Mouse (Mus musculus): ENCODE measurements around the gene Cyp3a11. TPM values are rescaled to one million over a fixed set of nuclear protein-coding genes. Genes with fewer than 3 reads are reported as not detected.
"Not testable (repeated sequence)": the region's sequence is repeated elsewhere in the genome, so short reads cannot be mapped to it uniquely, and the experiment has no call there.

The Cyp3a11 gene
- total RNA-seq (2014; fragmentation: Nextera tagmentation) (not detected in 2 replicates), total RNA-seq (2017) (0.06 and 0.11 TPM in 2 replicates), polyA plus RNA-seq (2012) (not detected in 2 replicates)

- H3K4me3 ChIP-seq (ENCODE audit: low read depth, low read length), result no peak within 1 kb of the TSS
- TF ChIP-seq GATA2 (IDR thresholded peaks at IDR 0.05; ENCODE audit: borderline replicate concordance, low read depth, low read length), result no peak
- no peak for TF ChIP-seq CTCF (IDR thresholded peaks at IDR 0.05; ENCODE audit: low read depth, low read length)
- TF ChIP-seq TAL1 (conservative IDR thresholded peaks at IDR 0.05; ENCODE audit: low read depth, low read length), result no peak
- no peak for TF ChIP-seq POLR2AphosphoS5 (IDR thresholded peaks at IDR 0.05; ENCODE audit: insufficient replicate concordance, low read depth, low read length)
- TF ChIP-seq GATA1 (IDR thresholded peaks at IDR 0.05; ENCODE audit: borderline replicate concordance, low read length), result no peak
- H3K27me3 ChIP-seq (ENCODE audit: insufficient read depth, low read length), result no peaks in the 10 kb centered on the region
- no peaks in the 10 kb centered on the region for H3K4me1 ChIP-seq (ENCODE audit: insufficient read depth, low read depth, low read length)
- DNase-seq (ENCODE audit: low spot score), result no peak
- peaks cover 8% of the 10 kb centered on the region for H3K9me3 ChIP-seq (replicated peaks)
- ATAC-seq (ENCODE audit: extremely low read depth, insufficient number of reproducible peaks, low FRiP score, poor library complexity, severe bottlenecking), result no peak
- no peaks in the 10 kb centered on the region for H3K36me3 ChIP-seq (replicated peaks)
These were observed at the start of gene Cyp3a11 for GRCm38 (mm10) chr5:145879688-145880087. Cyp3a11 (minus strand) TSS chr5:145879964.

GRCm38 (mm10) chr5:145912912-145913311 lies 33.1 kb upstream of the Cyp3a11 start:
- Histone ChIP-seq H3K36me3 (replicated peaks) (no peaks in the 10 kb centered on the region), H3K4me1 (ENCODE audit: insufficient read depth, low read depth, low read length) (no peaks in the 10 kb centered on the region), H3K27me3 (ENCODE audit: insufficient read depth, low read length) (no peaks in the 10 kb centered on the region), H3K4me3 (ENCODE audit: low read depth, low read length) (no peak overlapping the region), H3K9me3 (replicated peaks) (peaks cover 16% of the 10 kb centered on the region)
- no peak for TF ChIP-seq GATA2 (IDR thresholded peaks at IDR 0.05; ENCODE audit: borderline replicate concordance, low read depth, low read length)
- no peak for TF ChIP-seq POLR2AphosphoS5 (IDR thresholded peaks at IDR 0.05; ENCODE audit: insufficient replicate concordance, low read depth, low read length)
- no peak for TF ChIP-seq GATA1 (IDR thresholded peaks at IDR 0.05; ENCODE audit: borderline replicate concordance, low read length)
- no peak for TF ChIP-seq TAL1 (conservative IDR thresholded peaks at IDR 0.05; ENCODE audit: low read depth, low read length)
- TF ChIP-seq CTCF (IDR thresholded peaks at IDR 0.05; ENCODE audit: low read depth, low read length), result no peak
- ATAC-seq (ENCODE audit: extremely low read depth, insufficient number of reproducible peaks, low FRiP score, poor library complexity, severe bottlenecking), result no peak
- DNase-seq (ENCODE audit: low spot score), result no peak

GRCm38 (mm10) chr5:145911781-145912180 lies 32.0 kb upstream of the Cyp3a11 start:
- Histone ChIP-seq H3K4me1 (ENCODE audit: insufficient read depth, low read depth, low read length) (no peaks in the 10 kb centered on the region), H3K27me3 (ENCODE audit: insufficient read depth, low read length) (no peaks in the 10 kb centered on the region), H3K9me3 (replicated peaks) (peaks cover 22% of the 10 kb centered on the region), H3K4me3 (ENCODE audit: low read depth, low read length) (no peak overlapping the region), H3K36me3 (replicated peaks) (no peaks in the 10 kb centered on the region)
- no peak for ATAC-seq (ENCODE audit: extremely low read depth, insufficient number of reproducible peaks, low FRiP score, poor library complexity, severe bottlenecking)
- no peak for DNase-seq (ENCODE audit: low spot score)
- TF ChIP-seq TAL1 (conservative IDR thresholded peaks at IDR 0.05; ENCODE audit: low read depth, low read length) (no peak), GATA1 (IDR thresholded peaks at IDR 0.05; ENCODE audit: borderline replicate concordance, low read length) (no peak), CTCF (IDR thresholded peaks at IDR 0.05; ENCODE audit: low read depth, low read length) (no peak), GATA2 (IDR thresholded peaks at IDR 0.05; ENCODE audit: borderline replicate concordance, low read depth, low read length) (no peak), POLR2AphosphoS5 (IDR thresholded peaks at IDR 0.05; ENCODE audit: insufficient replicate concordance, low read depth, low read length) (no peak)

- DNase-seq (ENCODE audit: low spot score); H3K4me3 ChIP-seq (ENCODE audit: low read depth, low read length); H3K27me3 ChIP-seq (ENCODE audit: insufficient read depth, low read length); ATAC-seq (ENCODE audit: extremely low read depth, insufficient number of reproducible peaks, low FRiP score, poor library complexity, severe bottlenecking); H3K36me3 ChIP-seq (replicated peaks); H3K4me1 ChIP-seq (ENCODE audit: insufficient read depth, low read depth, low read length): not testable (repeated sequence)
- peaks cover 10% of the 10 kb centered on the region; the same call in 1 of the 2 replicates for H3K9me3 ChIP-seq (replicated peaks)
These were observed 27.2 kb upstream of the Cyp3a11 start for GRCm38 (mm10) chr5:145906937-145907336.

GRCm38 (mm10) chr5:145904535-145904934 lies 24.8 kb upstream of the Cyp3a11 start:
- TF ChIP-seq GATA2 (IDR thresholded peaks at IDR 0.05; ENCODE audit: borderline replicate concordance, low read depth, low read length), result no peak
- no peak for TF ChIP-seq GATA1 (IDR thresholded peaks at IDR 0.05; ENCODE audit: borderline replicate concordance, low read length)
- TF ChIP-seq POLR2AphosphoS5 (IDR thresholded peaks at IDR 0.05; ENCODE audit: insufficient replicate concordance, low read depth, low read length), result no peak
- TF ChIP-seq TAL1 (conservative IDR thresholded peaks at IDR 0.05; ENCODE audit: low read depth, low read length), result no peak
- TF ChIP-seq CTCF (IDR thresholded peaks at IDR 0.05; ENCODE audit: low read depth, low read length), result no peak
- Histone ChIP-seq H3K27me3 (ENCODE audit: insufficient read depth, low read length) (no peaks in the 10 kb centered on the region), H3K4me3 (ENCODE audit: low read depth, low read length) (no peak overlapping the region), H3K36me3 (replicated peaks) (no peaks in the 10 kb centered on the region), H3K9me3 (replicated peaks) (peaks cover 10% of the 10 kb centered on the region), H3K4me1 (ENCODE audit: insufficient read depth, low read depth, low read length) (no peaks in the 10 kb centered on the region)
- ATAC-seq (ENCODE audit: extremely low read depth, insufficient number of reproducible peaks, low FRiP score, poor library complexity, severe bottlenecking) (no peak), DNase-seq (ENCODE audit: low spot score) (no peak)

- H3K36me3 ChIP-seq (replicated peaks), result no peaks in the 10 kb centered on the region
- DNase-seq (ENCODE audit: low spot score), result no peak
- no peak for ATAC-seq (ENCODE audit: extremely low read depth, insufficient number of reproducible peaks, low FRiP score, poor library complexity, severe bottlenecking)
These were observed 23.6 kb upstream of the Cyp3a11 start for GRCm38 (mm10) chr5:145903349-145903748.

More at GRCm38 (mm10) chr5:145903349-145903748, 23.6 kb upstream of the Cyp3a11 start:
- H3K9me3 ChIP-seq (replicated peaks), result peaks cover 10% of the 10 kb centered on the region
- no peaks in the 10 kb centered on the region for H3K4me1 ChIP-seq (ENCODE audit: insufficient read depth, low read depth, low read length)
- H3K4me3 ChIP-seq (ENCODE audit: low read depth, low read length), result no peak overlapping the region
- TF ChIP-seq GATA1 (IDR thresholded peaks at IDR 0.05; ENCODE audit: borderline replicate concordance, low read length) (no peak), GATA2 (IDR thresholded peaks at IDR 0.05; ENCODE audit: borderline replicate concordance, low read depth, low read length) (no peak), TAL1 (conservative IDR thresholded peaks at IDR 0.05; ENCODE audit: low read depth, low read length) (no peak), CTCF (IDR thresholded peaks at IDR 0.05; ENCODE audit: low read depth, low read length) (no peak), POLR2AphosphoS5 (IDR thresholded peaks at IDR 0.05; ENCODE audit: insufficient replicate concordance, low read depth, low read length) (no peak)
- H3K27me3 ChIP-seq (ENCODE audit: insufficient read depth, low read length), result no peaks in the 10 kb centered on the region
